Mouse (Mus musculus) left cerebral cortex, adult 2 months (tissue): ENCODE results near the gene Kcnab2. TPM values are rescaled to one million over a fixed set of nuclear protein-coding genes. Genes with fewer than 3 reads are reported as not detected.

ENCODE experiments used
- DNase-seq, 2 experiments: peaks; one replicate each; pipeline ENCODE4 v3.0.0; 2021 to 2022; ENCODE audit warnings: low spot score in 2 of 2, mixed read lengths in 1 of 2; ENCODE audit errors: extremely low spot score in 1 of 2
- H3K27ac ChIP-seq: fragments of 200-600 bp; 2 replicates; pipeline ENCODE4 v1.8.1; 2022
- H3K4me3 ChIP-seq: fragments of 200-600 bp; 2 replicates; pipeline ENCODE4 v1.8.1; 2022
- CTCF ChIP-seq: fragments of 200-600 bp; IDR thresholded peaks from 2 replicates; pipeline ENCODE4 v1.8.1; 2022; ENCODE audit warnings: antibody characterized with exemption, mild to moderate bottlenecking, moderate library complexity
- intact Hi-C: fragments of 180-260 bp; cut with DNase I; formaldehyde crosslinking; loops from one replicate; pipeline ENCODE4 v1.15.1; 2025
- total RNA-seq, 2 experiments: library from RNA; stranded (reverse); gene quantifications; 2 replicates each; pipeline ENCODE4 v1.2.3; 2021

Kcnab2 gene
- total RNA-seq, 2 experiments from 2014 or later: 375 to 385 TPM

DNA sequence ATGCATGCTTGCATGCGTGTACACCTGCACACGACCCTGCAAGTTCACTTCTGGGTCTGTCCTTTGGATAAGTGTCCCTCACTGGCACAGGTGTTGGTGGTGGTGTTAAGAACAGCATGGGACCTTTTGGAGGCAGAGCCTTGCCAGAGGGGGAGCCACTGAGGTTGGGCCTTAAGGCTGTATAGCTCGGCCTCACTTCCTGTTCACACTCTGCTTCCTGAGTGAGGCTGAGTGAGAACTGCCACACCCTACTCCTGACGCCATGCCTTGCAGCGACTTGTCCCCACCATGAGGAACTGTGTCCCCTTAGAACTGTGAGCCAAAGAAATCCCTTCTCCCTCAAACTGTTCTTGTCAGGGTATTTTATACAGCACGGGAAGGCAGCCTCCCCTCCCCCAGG lies 26.3 kb downstream of the Kcnab2 start:
- TF ChIP-seq CTCF: no peak; the same call in 1 of the 2 replicates
- Histone ChIP-seq H3K4me3 (no peak overlapping the region), H3K27ac (peak overlapping the region; percentile 92; the same call in 1 of the 2 replicates)
- DNase-seq: no peak
- intact Hi-C loops: no loop called here

DNA sequence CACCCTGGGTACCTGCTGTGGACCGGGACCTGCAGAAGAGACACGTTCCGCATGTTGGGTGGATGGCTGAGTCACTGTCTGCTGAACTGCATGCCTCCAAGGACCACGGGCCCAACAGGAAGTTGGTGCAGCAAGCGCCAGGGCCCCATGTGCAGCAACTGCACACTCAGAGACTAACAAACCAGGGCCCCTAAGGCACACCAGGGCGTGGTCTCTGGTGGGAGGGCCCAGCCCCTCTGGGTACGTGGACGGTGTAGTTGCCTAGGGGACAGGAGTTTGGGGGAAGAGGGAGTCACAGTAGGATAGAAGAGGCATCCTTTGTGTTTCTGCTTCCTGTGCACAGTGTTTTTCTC lies 29.0 kb downstream of the Kcnab2 start:
- intact Hi-C loops: loop anchor here (5.0 kb wide), 1 partner anchor 34 kb away; no protein-coding TSS in a partner anchor
- no peak for DNase-seq
- TF ChIP-seq CTCF: no peak
- Histone ChIP-seq H3K4me3 (no peak overlapping the region), H3K27ac (peak overlapping the region; percentile 69)

DNA sequence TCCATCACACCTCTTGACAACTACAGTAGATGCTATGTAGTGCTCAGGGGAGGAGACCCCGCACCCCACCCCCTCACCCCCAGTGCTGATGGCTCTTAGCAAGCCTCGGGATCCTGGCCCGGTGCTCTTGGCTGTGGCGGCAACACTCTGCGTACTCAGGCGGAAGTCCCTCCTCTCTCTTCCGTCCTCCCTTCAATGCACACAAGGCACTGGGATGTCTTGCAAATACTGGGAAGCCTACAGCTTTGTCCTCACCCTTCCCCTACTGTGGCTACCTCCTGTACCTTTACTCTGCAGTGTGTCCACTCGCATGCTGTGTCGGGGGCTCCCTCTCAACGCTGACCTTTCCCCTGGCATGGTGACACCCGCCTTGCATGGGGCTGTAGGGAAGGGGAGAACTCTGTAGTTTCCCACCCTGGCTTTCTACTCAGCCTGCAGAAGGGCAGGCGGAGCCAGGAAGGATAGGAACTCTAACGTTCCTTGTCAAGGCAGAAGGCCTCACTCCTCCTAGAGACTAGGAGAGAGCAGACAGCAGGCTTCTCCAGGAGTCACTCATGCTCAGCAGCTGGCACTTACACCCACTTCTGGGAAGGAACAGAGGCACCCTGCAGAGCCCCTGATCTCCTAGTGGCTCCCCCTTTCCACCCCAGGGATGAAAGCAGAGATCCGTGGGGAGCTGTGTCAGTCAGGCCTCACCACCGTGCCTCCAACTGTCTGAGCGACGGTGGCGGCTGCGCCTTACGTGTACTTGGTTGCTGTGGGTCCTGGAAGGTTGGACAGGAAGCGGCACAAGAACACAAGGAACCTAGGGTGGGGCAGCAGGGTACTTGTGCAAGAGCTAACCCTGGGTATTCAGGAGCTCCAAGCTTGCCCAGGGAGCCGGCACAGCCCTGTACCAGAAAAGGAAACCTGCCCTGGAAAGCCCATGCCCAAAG lies 29.7 kb downstream of the Kcnab2 start:
- Histone ChIP-seq H3K27ac (peak overlapping the region; percentile 69), H3K4me3 (no peak overlapping the region)
- no peak for TF ChIP-seq CTCF
- peak in 1 of 2 experiments; percentile 37 for DNase-seq
- intact Hi-C loops: loop anchor here (5.0 kb wide), 1 partner anchor 34 kb away; no protein-coding TSS in a partner anchor

DNA sequence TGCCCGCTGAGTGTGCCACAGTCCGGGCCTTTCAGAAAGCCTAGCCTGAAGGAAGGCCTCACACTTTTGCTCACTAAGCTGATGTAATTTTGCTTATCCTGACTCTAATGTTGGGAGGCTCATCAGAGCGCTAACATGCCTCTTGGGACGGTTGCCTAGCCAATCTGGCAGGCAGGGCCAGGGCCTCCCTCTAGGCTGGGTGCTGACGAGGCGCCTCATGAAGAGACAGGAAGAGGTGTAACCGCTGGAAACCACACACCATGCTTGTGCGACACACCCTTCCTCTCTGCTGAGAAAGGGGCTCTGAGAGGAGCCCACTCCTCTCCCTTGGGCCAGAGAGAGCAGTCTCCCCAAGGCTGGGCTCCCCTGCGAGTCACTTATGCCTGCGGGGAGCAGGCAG lies 31.5 kb downstream of the Kcnab2 start:
- H3K27ac ChIP-seq: no peak overlapping the region; the same call in 1 of the 2 replicates
- no peak for DNase-seq
- no peak overlapping the region for H3K4me3 ChIP-seq
- intact Hi-C loops: loop anchor here (5.0 kb wide), 1 partner anchor 36 kb away; no protein-coding TSS in a partner anchor
- TF ChIP-seq CTCF: no peak

DNA sequence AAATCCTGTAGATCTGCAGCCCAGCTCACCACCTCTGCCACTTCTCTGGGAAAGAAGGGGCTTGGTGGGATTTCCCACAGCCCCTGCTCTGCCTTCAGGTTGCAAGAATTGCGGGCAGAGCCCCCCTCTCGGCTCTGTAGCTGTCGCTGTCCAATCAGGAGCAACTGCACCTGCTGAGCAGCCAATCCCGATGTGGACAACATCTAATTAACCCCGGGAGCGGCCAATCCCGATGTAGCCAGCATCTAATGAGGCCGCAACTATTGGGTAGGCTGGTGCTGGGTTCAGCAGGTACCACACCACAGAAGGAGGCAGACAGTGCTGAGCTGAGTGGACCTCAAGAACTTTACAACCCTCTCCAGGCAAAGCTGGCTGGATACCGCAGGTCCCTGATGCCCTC lies 36.1 kb downstream of the Kcnab2 start:
- no peak overlapping the region for H3K27ac ChIP-seq
- intact Hi-C loops: no loop called here
- no peak for DNase-seq
- no peak for TF ChIP-seq CTCF
- no peak overlapping the region for H3K4me3 ChIP-seq

DNA sequence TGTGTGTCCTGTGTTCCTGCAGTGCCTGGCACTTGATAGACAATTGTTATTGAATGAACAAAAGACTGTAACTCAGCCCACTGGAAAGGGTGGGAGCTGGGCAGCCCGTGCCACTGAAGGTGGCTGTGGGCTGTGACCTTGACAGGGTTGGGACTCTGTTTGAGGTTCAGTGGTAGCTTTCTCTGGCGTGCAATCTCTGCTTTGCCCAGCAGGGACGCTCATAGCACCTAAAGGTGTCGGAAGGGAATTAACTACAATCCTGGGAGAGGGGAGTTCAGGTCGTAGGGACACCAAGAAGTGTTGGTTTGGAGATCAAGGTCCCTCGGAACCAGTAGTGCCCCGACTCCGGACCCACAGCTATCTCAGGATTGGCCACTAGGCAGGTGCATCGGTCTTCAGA lies 36.8 kb downstream of the Kcnab2 start:
- peak; percentile 53 for TF ChIP-seq CTCF

DNA sequence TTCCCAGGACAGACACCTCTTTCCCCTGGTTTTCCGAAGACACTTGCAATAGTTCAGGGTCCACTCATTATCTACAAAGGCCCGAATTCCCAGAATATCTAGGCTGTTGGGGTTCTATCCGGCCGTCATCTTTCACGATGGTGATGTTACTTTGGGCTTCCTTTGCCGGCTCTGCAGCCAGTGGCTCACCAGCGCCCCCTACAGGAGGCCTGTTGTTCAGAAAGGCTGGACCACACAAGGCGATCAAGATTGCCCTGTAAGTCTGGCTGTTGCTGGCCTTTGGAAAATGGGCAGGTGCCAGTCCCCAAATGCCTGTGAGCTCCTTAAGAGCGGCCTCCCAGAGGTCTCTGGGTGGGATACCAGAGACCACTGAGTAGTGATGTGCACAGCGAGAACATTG lies 42.4 kb downstream of the Kcnab2 start:
- peak; percentile 73 to 87 for DNase-seq
- intact Hi-C loops: loop anchor here (2.0 to 5.0 kb wide), 3 partner anchors 57 to 262 kb away; no protein-coding TSS in a partner anchor
- H3K4me3 ChIP-seq: peak overlapping the region; percentile 29; the same call in 1 of the 2 replicates
- peak overlapping the region; percentile 55; the same call in 1 of the 2 replicates for H3K27ac ChIP-seq
- TF ChIP-seq CTCF: peak; percentile 70

More for the DNA sequence above, 36.8 kb downstream of the Kcnab2 start:
- intact Hi-C loops: no loop called here
- H3K4me3 ChIP-seq: no peak overlapping the region
- no peak overlapping the region for H3K27ac ChIP-seq
- DNase-seq: no peak

DNA sequence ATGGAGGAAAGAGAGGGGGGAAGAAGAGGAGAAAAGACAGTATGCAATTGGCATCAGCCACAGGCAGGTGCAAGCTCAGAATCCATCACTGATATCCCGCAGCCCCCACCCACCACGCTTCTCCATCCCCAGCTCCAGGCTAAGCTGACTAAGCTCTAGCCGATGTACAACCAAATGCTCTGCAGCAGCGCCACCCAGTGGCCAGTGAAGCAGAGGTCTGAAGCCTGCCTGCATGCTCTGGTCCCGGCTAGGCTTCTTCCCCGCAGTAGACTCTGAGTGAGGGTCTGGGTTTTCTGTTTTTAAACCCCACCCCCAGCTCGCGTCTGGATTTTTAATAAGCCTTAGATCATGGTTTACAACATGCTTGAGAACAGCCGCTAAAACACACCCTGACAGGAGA lies 42.8 kb downstream of the Kcnab2 start:
- intact Hi-C loops: loop anchor here (2.0 to 5.0 kb wide), 3 partner anchors 57 to 262 kb away; no protein-coding TSS in a partner anchor
- peak; percentile 57 for TF ChIP-seq CTCF
- peak overlapping the region; percentile 29; the same call in 1 of the 2 replicates for H3K4me3 ChIP-seq
- H3K27ac ChIP-seq: peak overlapping the region; percentile 55; the same call in 1 of the 2 replicates
- peak; percentile 90 to 92 for DNase-seq

DNA sequence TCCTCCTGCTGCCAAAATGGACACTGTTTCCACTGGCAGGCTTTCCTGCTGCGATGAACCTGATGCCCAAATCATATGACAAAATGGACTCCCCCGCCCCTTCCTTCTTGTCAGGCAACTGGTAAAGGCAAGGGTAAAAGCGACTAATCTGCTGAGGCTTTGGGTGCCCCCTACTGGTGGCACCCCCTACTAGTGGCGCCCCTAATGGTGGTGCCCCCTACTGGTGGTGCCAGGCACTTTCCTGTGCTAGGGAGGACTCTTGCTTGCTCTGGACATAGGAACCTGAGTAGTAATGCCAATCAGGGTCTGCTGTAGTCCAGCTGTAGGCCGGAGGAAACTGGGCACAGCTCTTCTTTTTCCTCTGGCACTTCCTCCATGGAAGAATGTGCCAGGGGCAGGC lies 45.4 kb downstream of the Kcnab2 start:
- Histone ChIP-seq H3K4me3 (no peak overlapping the region), H3K27ac (no peak overlapping the region)
- DNase-seq: peak; percentile 55 to 71
- intact Hi-C loops: loop anchor here (2.0 kb wide), 1 partner anchor 26 kb away; no protein-coding TSS in a partner anchor
- no peak; the same call in none of the 2 replicates for TF ChIP-seq CTCF

DNA sequence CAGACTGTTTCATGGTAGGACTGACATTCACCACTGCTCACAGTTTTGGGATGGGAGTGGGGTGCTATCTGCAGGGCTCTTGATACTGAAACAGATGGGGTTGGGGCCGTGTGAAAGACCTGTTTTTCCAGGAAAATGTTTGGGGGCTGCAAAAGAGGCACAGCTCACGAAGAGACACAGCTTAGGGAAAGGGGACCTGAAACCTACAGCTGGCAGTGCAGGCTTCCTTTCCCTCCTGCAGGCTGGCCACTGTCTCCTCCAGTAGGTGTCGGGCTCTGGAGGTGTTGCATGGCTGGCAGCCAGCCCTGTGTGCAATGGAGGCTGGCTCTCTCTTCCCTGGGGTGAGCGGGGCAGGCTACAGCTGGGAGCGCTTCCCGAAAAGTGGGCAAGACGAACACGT lies 49.4 kb downstream of the Kcnab2 start:
- peak; percentile 32 for TF ChIP-seq CTCF
- H3K27ac ChIP-seq: peak overlapping the region; percentile 78
- intact Hi-C loops: no loop called here

DNA sequence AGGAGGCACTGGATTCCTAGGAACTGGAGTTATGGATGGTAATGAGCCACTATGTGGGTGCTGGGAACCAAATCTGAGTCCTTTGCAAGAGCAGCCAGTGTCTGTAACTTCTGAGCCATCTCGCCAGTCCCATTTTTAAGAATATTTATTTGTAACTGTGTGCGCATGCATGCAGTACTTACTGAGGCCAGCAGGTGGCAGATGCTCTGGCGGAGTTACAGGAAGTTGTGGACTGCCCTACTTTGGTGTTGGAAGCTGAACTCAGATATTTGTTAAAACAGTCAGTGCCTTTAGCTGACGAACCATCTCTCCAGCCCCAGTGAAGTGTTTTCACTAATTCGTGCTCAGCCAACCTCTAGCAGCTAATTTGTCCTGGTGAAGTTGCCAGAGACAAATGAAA lies 52.7 kb downstream of the Kcnab2 start:
- H3K4me3 ChIP-seq: no peak overlapping the region
- TF ChIP-seq CTCF: peak; percentile 61
- intact Hi-C loops: no loop called here
- H3K27ac ChIP-seq: no peak overlapping the region
- no peak for DNase-seq

More for the DNA sequence above, 49.4 kb downstream of the Kcnab2 start:
- DNase-seq: no peak
- no peak overlapping the region for H3K4me3 ChIP-seq

DNA sequence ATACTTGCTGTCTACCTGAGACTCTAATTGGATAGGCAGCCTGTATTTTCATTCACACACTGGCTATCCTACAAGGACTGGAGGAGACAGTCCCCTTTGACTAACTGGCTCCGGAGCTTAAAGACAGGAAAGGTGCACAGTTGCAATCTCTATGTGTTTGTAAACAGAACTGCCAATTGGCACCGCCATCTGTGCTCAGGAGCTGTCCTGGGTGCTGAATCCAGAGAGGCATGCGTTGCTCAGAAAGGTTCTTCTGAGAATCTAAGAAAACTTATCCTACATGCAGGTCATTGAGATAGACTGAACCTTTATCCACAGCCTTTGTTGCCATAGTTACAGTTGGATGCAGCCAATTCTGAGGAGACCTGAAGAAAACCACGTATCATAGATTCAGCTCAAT lies 53.3 kb downstream of the Kcnab2 start:
- no peak overlapping the region for H3K4me3 ChIP-seq
- 0 out of 2 replicates have a peak overlapping the region, but pooled peaks have one; percentile 26 for H3K27ac ChIP-seq
- TF ChIP-seq CTCF: no peak
- intact Hi-C loops: no loop called here
- DNase-seq: no peak
